In genomic region chr19:4456227-4456626, GRCm38 (mm10) we compare ENCODE assay signal across 10 mouse cellular contexts. TPM values are rescaled to one million over a fixed set of nuclear protein-coding genes. Genes with fewer than 3 reads are reported as not detected.
DNase-seq lines count a peak whose midpoint lies in the region; ATAC-seq and TF ChIP-seq lines count a peak whose summit lies in the region.
"Had no signal": no experiment of that assay in that cellular context is flagged by ENCODE, and none has a peak within 500 bp of the region (broad histone marks: within the 10 kb centered on the region; RNA-seq: fewer than 3 reads in every experiment).

No protein-coding gene starts in this region.

- no peaks in the 10 kb centered on the region for H3K36me3 ChIP-seq in forebrain, embryonic 14.5 days (ENCODE audit: control insufficient read depth, insufficient read depth, low read length)
- H3K36me3 ChIP-seq in forebrain, embryonic 13.5 days (ENCODE audit: poor library complexity, severe bottlenecking), result no peaks in the 10 kb centered on the region
- H3K36me3 ChIP-seq in stomach, postnatal 0 days (ENCODE audit: control insufficient read depth, insufficient read depth, low read length), result no peaks in the 10 kb centered on the region
- H3K36me3 ChIP-seq: heart, embryonic 15.5 days; neural tube, embryonic 12.5 days had no signal

- DNase-seq in forebrain, embryonic 14.5 days (ENCODE audit: low spot score), result peak; percentile 41
- peak; percentile 76 for DNase-seq in 3T3-L1 (ENCODE audit: low read depth, low spot score)
- DNase-seq in adrenal gland, adult 8-10 months, result peak; percentile 49
- peak; percentile 59 for DNase-seq in kidney, postnatal 14 days
- peak; percentile 80 for DNase-seq in stomach, postnatal 0 days (ENCODE audit: low spot score)

- H3K4me1 ChIP-seq in forebrain, embryonic 14.5 days (ENCODE audit: control insufficient read depth, insufficient read depth, low read length), result no peaks in the 10 kb centered on the region
- no peaks in the 10 kb centered on the region for H3K4me1 ChIP-seq in forebrain, embryonic 13.5 days
- no peaks in the 10 kb centered on the region for H3K4me1 ChIP-seq in cortical plate, adult 2 months (ENCODE audit: control insufficient read depth, insufficient read depth, low read length)
- no peaks in the 10 kb centered on the region for H3K4me1 ChIP-seq in stomach, postnatal 0 days (replicated peaks; ENCODE audit: control insufficient read depth, insufficient read depth)

- no peak overlapping the region for H3K4me3 ChIP-seq in forebrain, embryonic 14.5 days (ENCODE audit: low read depth, low read length)
- H3K4me3 ChIP-seq in forebrain, embryonic 13.5 days, result no peak overlapping the region
- no peak overlapping the region for H3K4me3 ChIP-seq in cortical plate, adult 2 months (ENCODE audit: insufficient read depth, low read length)
- H3K4me3 ChIP-seq in stomach, postnatal 0 days (ENCODE audit: low read depth, low read length), result no peak overlapping the region
- H3K4me3 ChIP-seq: heart, embryonic 15.5 days; neural tube, embryonic 12.5 days had no signal

- TF ChIP-seq EP300 in stomach, postnatal 0 days (optimal IDR thresholded peaks at IDR 0.05), result no peak

- no peak for ATAC-seq in forebrain, embryonic 14.5 days
- no peak for ATAC-seq in forebrain, embryonic 13.5 days
- peak; percentile 45; the same call in 1 of the 2 replicates for ATAC-seq in megakaryocyte, adult 5-6 weeks (ENCODE audit: poor library complexity, severe bottlenecking)
- no peak for ATAC-seq in stomach, postnatal 0 days (ENCODE audit: low FRiP score, low TSS enrichment)

- WGBS in forebrain, embryonic 14.5 days, result 7% methylated on average over 11 of the region's 11 CpGs
- WGBS in forebrain, embryonic 13.5 days, result 11% methylated on average over 11 of the region's 11 CpGs
- WGBS in stomach, postnatal 0 days, result 13% methylated on average over 11 of the region's 11 CpGs

- peak; percentile 61 for TF ChIP-seq CTCF in cortical plate, adult 2 months (IDR thresholded peaks at IDR 0.05; ENCODE audit: extremely low read depth, insufficient read depth, low read length)
- TF ChIP-seq CTCF in stomach, postnatal 0 days (IDR thresholded peaks at IDR 0.05; ENCODE audit: low read depth), result peak; percentile 78

- no peak overlapping the region for H3K9ac ChIP-seq in forebrain, embryonic 14.5 days (ENCODE audit: low read length)
- no peak overlapping the region for H3K9ac ChIP-seq in forebrain, embryonic 13.5 days
- H3K9ac ChIP-seq in stomach, postnatal 0 days (ENCODE audit: low read length), result no peak overlapping the region
- H3K9ac ChIP-seq: heart, embryonic 15.5 days; neural tube, embryonic 12.5 days had no signal

- no peak for TF ChIP-seq POLR2A in cortical plate, adult 2 months (IDR thresholded peaks at IDR 0.05; ENCODE audit: extremely low read depth, insufficient read depth, low read length)

- H3K27ac ChIP-seq in forebrain, embryonic 14.5 days (ENCODE audit: low read depth, low read length), result no peak overlapping the region
- H3K27ac ChIP-seq in forebrain, embryonic 13.5 days, result no peak overlapping the region
- no peak overlapping the region for H3K27ac ChIP-seq in cortical plate, adult 2 months (ENCODE audit: insufficient read depth, low read length)
- H3K27ac ChIP-seq in stomach, postnatal 0 days (replicated peaks), result no peak overlapping the region
- H3K27ac ChIP-seq: heart, embryonic 15.5 days; neural tube, embryonic 12.5 days had no signal

- no peak overlapping the region for H3K4me2 ChIP-seq in forebrain, embryonic 14.5 days (ENCODE audit: low read length)
- no peak overlapping the region for H3K4me2 ChIP-seq in forebrain, embryonic 13.5 days
- no peak overlapping the region for H3K4me2 ChIP-seq in stomach, postnatal 0 days (replicated peaks; ENCODE audit: low read depth)
- H3K4me2 ChIP-seq: heart, embryonic 15.5 days; neural tube, embryonic 12.5 days had no signal

- H3K9me3 ChIP-seq in forebrain, embryonic 14.5 days (replicated peaks; ENCODE audit: control insufficient read depth, low read length), result no peaks in the 10 kb centered on the region
- no peaks in the 10 kb centered on the region for H3K9me3 ChIP-seq in forebrain, embryonic 13.5 days (replicated peaks)
- H3K9me3 ChIP-seq in stomach, postnatal 0 days (ENCODE audit: control insufficient read depth, low read length), result no peaks in the 10 kb centered on the region
- H3K9me3 ChIP-seq: heart, embryonic 15.5 days; neural tube, embryonic 12.5 days had no signal

- no peaks in the 10 kb centered on the region for H3K27me3 ChIP-seq in forebrain, embryonic 14.5 days (replicated peaks; ENCODE audit: control insufficient read depth, insufficient read depth, low read length)
- 0 out of 2 replicates have a peak, but pooled peaks cover 6% of the 10 kb centered on the region for H3K27me3 ChIP-seq in forebrain, embryonic 13.5 days
- no peaks in the 10 kb centered on the region for H3K27me3 ChIP-seq in stomach, postnatal 0 days (ENCODE audit: control insufficient read depth, insufficient read depth, low read length)
- H3K27me3 ChIP-seq: neural tube, embryonic 12.5 days had no signal

RNA-seq across cellular contexts. Expression of gene Rhod, which starts 17.0 kb away (rescaled TPM):
- polyA plus RNA-seq in forebrain, embryonic 14.5 days (2014; fragmentation: Nextera tagmentation; extraction: Ambion mirVana), result 6.3 and 8.3 TPM in 2 replicates
- polyA plus RNA-seq in forebrain, embryonic 13.5 days (2015; fragmentation: Nextera tagmentation; extraction: Ambion mirVana), result 5.5 and 6.6 TPM in 2 replicates
- 10 to 100 TPM; 29.8 to 48.0 (median 39.3) TPM for total RNA-seq in adrenal gland, adult 8-10 months (2022)
- 1.3 TPM in 2 replicates for polyA plus RNA-seq in cortical plate, adult 2 months (2012; rRNA removed)
- not detected in 2 replicates for total RNA-seq in megakaryocyte, adult 5-6 weeks (2015)
- not detected in 2 replicates for total RNA-seq in megakaryocyte, adult 5-6 weeks (2017)
- polyA plus RNA-seq in stomach, postnatal 0 days (2015; fragmentation: Nextera tagmentation; extraction: Ambion mirVana), result 45.5 and 48.0 TPM in 2 replicates

RNA-seq across cellular contexts. Expression of gene Syt12, which starts 21.0 kb away (rescaled TPM):
- polyA plus RNA-seq in forebrain, embryonic 14.5 days (2014; fragmentation: Nextera tagmentation; extraction: Ambion mirVana), result 1.9 TPM in 2 replicates
- polyA plus RNA-seq in forebrain, embryonic 13.5 days (2015; fragmentation: Nextera tagmentation; extraction: Ambion mirVana), result 1.0 and 1.3 TPM in 2 replicates
- total RNA-seq in adrenal gland, adult 8-10 months (2022), result 10 to 100 TPM; 60.5 to 90.4 (median 73.7) TPM
- polyA plus RNA-seq in cortical plate, adult 2 months (2012; rRNA removed), result 24.6 and 26.4 TPM in 2 replicates
- not detected in 2 replicates for total RNA-seq in megakaryocyte, adult 5-6 weeks (2015)
- total RNA-seq in megakaryocyte, adult 5-6 weeks (2017), result not detected in 2 replicates
- 1.9 and 2.5 TPM in 2 replicates for polyA plus RNA-seq in stomach, postnatal 0 days (2015; fragmentation: Nextera tagmentation; extraction: Ambion mirVana)

RNA-seq across cellular contexts. Expression of gene 2010003K11Rik, which starts 42.2 kb away (rescaled TPM):
- not detected in 2 replicates for polyA plus RNA-seq in forebrain, embryonic 14.5 days (2014; fragmentation: Nextera tagmentation; extraction: Ambion mirVana)
- polyA plus RNA-seq in forebrain, embryonic 13.5 days (2015; fragmentation: Nextera tagmentation; extraction: Ambion mirVana), result not detected in 2 replicates
- 10 to 100 TPM; 12.2 to 22.5 (median 20.2) TPM for total RNA-seq in adrenal gland, adult 8-10 months (2022)
- not detected in 2 replicates for polyA plus RNA-seq in cortical plate, adult 2 months (2012; rRNA removed)
- not detected in 2 replicates for total RNA-seq in megakaryocyte, adult 5-6 weeks (2015)
- not detected in 2 replicates for total RNA-seq in megakaryocyte, adult 5-6 weeks (2017)
- polyA plus RNA-seq in stomach, postnatal 0 days (2015; fragmentation: Nextera tagmentation; extraction: Ambion mirVana), result 0.74 and 1.5 TPM in 2 replicates
- polyA plus RNA-seq: heart, embryonic 15.5 days; neural tube, embryonic 12.5 days had no signal

RNA-seq across cellular contexts. Expression of gene Pcx, which starts 54.0 kb away (rescaled TPM):
- 14.8 and 19.2 TPM in 2 replicates for polyA plus RNA-seq in forebrain, embryonic 14.5 days (2014; fragmentation: Nextera tagmentation; extraction: Ambion mirVana)
- polyA plus RNA-seq in forebrain, embryonic 13.5 days (2015; fragmentation: Nextera tagmentation; extraction: Ambion mirVana), result 15.9 and 17.3 TPM in 2 replicates
- 100 to 1,000 TPM; 351 to 737 (median 517) TPM for total RNA-seq in adrenal gland, adult 8-10 months (2022)
- polyA plus RNA-seq in cortical plate, adult 2 months (2012; rRNA removed), result 39.3 and 41.4 TPM in 2 replicates
- total RNA-seq in megakaryocyte, adult 5-6 weeks (2015), result 0.22 and 0.64 TPM in 2 replicates
- total RNA-seq in megakaryocyte, adult 5-6 weeks (2017), result 0.62 and 0.69 TPM in 2 replicates
- 28.9 and 33.9 TPM in 2 replicates for polyA plus RNA-seq in stomach, postnatal 0 days (2015; fragmentation: Nextera tagmentation; extraction: Ambion mirVana)

RNA-seq across cellular contexts. Expression of gene Kdm2a, which starts 58.1 kb away (rescaled TPM):
- 29.2 and 36.3 TPM in 2 replicates for polyA plus RNA-seq in forebrain, embryonic 14.5 days (2014; fragmentation: Nextera tagmentation; extraction: Ambion mirVana)
- polyA plus RNA-seq in forebrain, embryonic 13.5 days (2015; fragmentation: Nextera tagmentation; extraction: Ambion mirVana), result 38.8 and 43.9 TPM in 2 replicates
- total RNA-seq in adrenal gland, adult 8-10 months (2022), result 100 to 1,000 TPM in 3 of 4 experiments, 10 to 100 TPM in 1; 88.6 to 150 (median 124) TPM
- 66.1 and 66.2 TPM in 2 replicates for polyA plus RNA-seq in cortical plate, adult 2 months (2012; rRNA removed)
- total RNA-seq in megakaryocyte, adult 5-6 weeks (2015), result 60.4 and 63.0 TPM in 2 replicates
- 54.7 and 72.5 TPM in 2 replicates for total RNA-seq in megakaryocyte, adult 5-6 weeks (2017)
- polyA plus RNA-seq in stomach, postnatal 0 days (2015; fragmentation: Nextera tagmentation; extraction: Ambion mirVana), result 12.9 and 15.0 TPM in 2 replicates
